Mouse (Mus musculus) hindbrain, embryonic 16.5 days (tissue): ENCODE results near the gene Zc3h12c. TPM values are rescaled to one million over a fixed set of nuclear protein-coding genes. Genes with fewer than 3 reads are reported as not detected.

Experiments used
- ATAC-seq: fragments of 200-750 bp; cut with Nextera tagmentation; 2 replicates; pipeline ENCODE4 v1.8.0; 2017; ENCODE audit warnings: moderate TSS enrichment, moderate library complexity
- H3K27ac ChIP-seq: fragments of 300-500 bp; sonication (generic); 2 replicates; pipeline ENCODE4 v1.5.1; 2014; ENCODE audit warnings: low read depth, mild to moderate bottlenecking, control low read depth, low read length, moderate library complexity
- H3K27me3 ChIP-seq: fragments of 300-500 bp; sonication (generic); replicated peaks from 2 replicates; pipeline ENCODE4 v1.6.1; 2014; ENCODE audit warnings: low read length; ENCODE audit not compliant: control insufficient read depth, insufficient read depth
- H3K36me3 ChIP-seq: fragments of 300-500 bp; sonication (generic); 2 replicates; pipeline ENCODE4 v1.6.1; 2014; ENCODE audit warnings: mild to moderate bottlenecking, low read length, moderate library complexity, mixed read lengths; ENCODE audit not compliant: control insufficient read depth, insufficient read depth
- H3K4me1 ChIP-seq: fragments of 300-500 bp; sonication (generic); 2 replicates; pipeline ENCODE4 v1.6.1; 2014; ENCODE audit warnings: low read depth, low read length; ENCODE audit not compliant: control insufficient read depth, insufficient read depth
- H3K4me2 ChIP-seq: fragments of 300-500 bp; sonication (generic); 2 replicates; pipeline ENCODE4 v1.6.1; 2014; ENCODE audit warnings: mild to moderate bottlenecking, low read length, control low read depth, moderate library complexity
- H3K4me3 ChIP-seq: fragments of 300-500 bp; sonication (generic); 2 replicates; pipeline ENCODE4 v1.5.1; 2014; ENCODE audit warnings: mild to moderate bottlenecking, low read length, control low read depth, moderate library complexity
- H3K9ac ChIP-seq: fragments of 300-500 bp; sonication (generic); 2 replicates; pipeline ENCODE4 v1.6.1; 2014; ENCODE audit warnings: low read depth, mild to moderate bottlenecking, control low read depth, low read length, moderate library complexity
- H3K9me3 ChIP-seq: fragments of 300-500 bp; sonication (generic); 2 replicates; pipeline ENCODE4 v1.6.1; 2014; ENCODE audit warnings: mild to moderate bottlenecking, low read length, moderate library complexity; ENCODE audit not compliant: control insufficient read depth
- WGBS: fragments of 180-500 bp; shearing (Covaris S2); extraction: QIAGEN DNeasy Blood & Tissue Kit; methylation state at CpG from one replicate; pipeline ENCODE4 v1.1.7; 2014; 5-methylcytosine and 5-hydroxymethylcytosine counted together
- polyA plus RNA-seq: library from polyadenylated mRNA; unstranded; fragments of >200 nt; fragmentation: Nextera tagmentation; extraction: Ambion mirVana; gene quantifications from 2 replicates; pipeline ENCODE4 v1.2.1, GENCODE M21; 2015

Gene Zc3h12c
- polyA plus RNA-seq, 1 experiment from 2014 or later: 3.0 TPM

DNA sequence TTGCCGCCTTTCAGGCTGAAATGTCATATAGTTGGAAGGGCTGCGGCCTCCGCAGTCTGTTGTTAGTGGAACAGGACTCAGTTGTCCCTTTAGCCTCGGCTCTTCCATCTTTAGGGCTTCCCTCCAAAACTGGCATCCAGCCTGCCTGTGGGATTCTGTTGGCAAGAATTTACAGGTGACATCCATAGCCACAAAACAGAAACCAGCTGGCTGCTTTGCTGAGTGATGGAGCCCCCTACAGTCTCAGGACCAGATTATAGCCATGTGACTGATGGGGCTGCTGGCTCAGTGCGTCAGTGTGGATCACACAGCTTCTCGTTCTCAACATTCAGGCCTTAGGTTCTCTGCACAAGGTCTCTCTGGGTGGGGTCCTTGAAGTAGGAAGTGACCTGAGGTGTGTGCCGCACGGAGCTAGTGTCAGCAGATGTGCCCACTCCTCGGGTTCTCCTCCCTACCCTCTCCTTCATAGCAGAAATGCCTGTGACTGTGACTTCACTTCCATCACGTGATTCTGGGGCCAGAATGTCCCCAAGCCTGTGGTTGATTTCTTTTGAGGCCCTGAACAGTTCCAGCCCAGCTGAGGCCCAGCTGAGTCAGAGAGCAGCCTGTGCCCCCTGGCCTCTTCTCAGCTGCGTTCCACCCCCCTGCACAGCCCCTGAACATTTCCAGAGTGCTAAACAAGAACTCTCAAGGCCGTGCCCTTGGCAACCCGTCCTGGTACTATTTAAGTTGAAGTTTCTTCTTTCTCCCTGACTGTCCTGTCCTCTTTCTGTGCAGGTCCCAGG is 66.1 kb downstream of the Zc3h12c start:
- ATAC-seq: peak; percentile 47
- no peak overlapping the region for H3K4me2 ChIP-seq
- no peaks in the 10 kb centered on the region; the same call in 1 of the 2 replicates for H3K4me1 ChIP-seq
- H3K9me3 ChIP-seq: no peaks in the 10 kb centered on the region
- WGBS: 58% methylated on average over 13 of the region's 13 CpGs
- H3K9ac ChIP-seq: no peak overlapping the region
- H3K27me3 ChIP-seq: no peaks in the 10 kb centered on the region
- no peak overlapping the region for H3K4me3 ChIP-seq
- no peaks in the 10 kb centered on the region for H3K36me3 ChIP-seq
- no peak overlapping the region for H3K27ac ChIP-seq

DNA sequence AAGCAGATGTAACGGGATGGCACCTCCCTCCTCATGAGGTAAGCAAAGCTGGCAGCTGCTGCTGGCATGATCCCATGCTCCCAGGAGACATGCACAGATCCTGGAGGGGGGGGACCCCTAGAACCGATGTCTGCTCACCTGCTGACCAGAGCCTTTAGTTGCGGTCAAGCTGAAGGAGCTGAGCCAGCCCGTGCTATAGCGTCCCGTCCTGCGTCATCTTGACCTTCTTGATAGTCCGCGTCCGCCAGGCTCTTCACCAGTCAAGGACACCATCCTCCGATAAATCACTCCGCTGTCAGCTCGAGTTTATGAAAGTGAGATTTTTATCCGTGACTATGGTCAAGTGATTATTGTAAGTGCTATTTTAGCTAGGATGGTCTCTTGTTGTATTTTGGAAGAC is 67.9 kb downstream of the Zc3h12c start:
- ATAC-seq: no peak
- WGBS: 85% methylated on average over 14 of the region's 14 CpGs
- Histone ChIP-seq H3K4me2 (no peak overlapping the region), H3K4me3 (no peak overlapping the region), H3K9ac (no peak overlapping the region), H3K27me3 (no peaks in the 10 kb centered on the region), H3K9me3 (no peaks in the 10 kb centered on the region), H3K36me3 (no peaks in the 10 kb centered on the region), H3K4me1 (no peaks in the 10 kb centered on the region; the same call in 1 of the 2 replicates), H3K27ac (no peak overlapping the region)

DNA sequence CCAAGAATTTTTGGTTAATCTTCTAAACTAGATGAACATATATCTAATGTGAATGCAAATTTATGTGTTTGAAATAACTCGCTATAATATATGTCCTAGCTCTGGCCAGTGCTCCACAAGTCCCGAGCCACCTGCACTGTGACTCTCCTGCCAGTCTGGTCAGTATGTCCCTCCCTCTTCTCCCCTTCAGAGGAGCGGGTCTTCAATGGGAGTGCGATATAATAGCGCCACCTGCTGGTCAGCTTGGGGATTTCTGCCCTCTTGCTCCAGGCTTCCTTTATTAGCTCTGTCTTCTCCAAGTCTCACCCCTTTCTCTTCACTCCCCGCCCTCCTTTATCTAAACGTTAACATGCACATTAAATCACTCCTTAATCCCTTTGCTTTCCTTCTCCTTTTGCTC is 69.8 kb downstream of the Zc3h12c start:
- peak; percentile 69 for ATAC-seq
- H3K27me3 ChIP-seq: no peaks in the 10 kb centered on the region
- WGBS: 2% methylated on average over 7 of the region's 7 CpGs

DNA sequence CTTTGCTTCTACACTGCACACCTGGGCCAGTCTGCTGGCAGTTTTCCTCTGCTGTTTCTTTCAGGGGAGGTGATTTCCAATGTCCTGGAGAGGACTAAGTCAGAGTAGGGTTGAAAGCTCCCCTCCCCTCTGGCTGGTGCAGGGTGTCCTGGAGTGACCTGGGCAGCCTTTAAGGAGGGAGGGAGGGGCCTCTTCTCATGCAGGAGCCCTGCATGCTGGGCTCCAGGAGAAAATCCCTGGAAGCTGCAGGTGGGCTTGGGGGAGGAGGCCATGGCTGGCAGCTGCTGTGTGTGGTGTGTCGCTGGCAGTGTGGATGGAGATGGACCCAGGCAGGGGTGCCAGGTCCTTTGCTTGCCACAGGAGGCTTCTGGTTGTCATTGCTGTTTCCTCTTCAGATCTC is 71.0 kb downstream of the Zc3h12c start:
- Histone ChIP-seq H3K9me3 (no peaks in the 10 kb centered on the region), H3K4me3 (no peak overlapping the region), H3K4me2 (no peak overlapping the region), H3K9ac (no peak overlapping the region), H3K36me3 (no peaks in the 10 kb centered on the region), H3K27me3 (no peaks in the 10 kb centered on the region), H3K4me1 (no peaks in the 10 kb centered on the region; the same call in 1 of the 2 replicates), H3K27ac (no peak overlapping the region)
- ATAC-seq: no peak
- WGBS: 17% methylated on average over 1 of the region's 1 CpGs

More for the DNA sequence above, 69.8 kb downstream of the Zc3h12c start:
- Histone ChIP-seq H3K4me1 (no peaks in the 10 kb centered on the region; the same call in 1 of the 2 replicates), H3K9ac (no peak overlapping the region), H3K4me3 (no peak overlapping the region), H3K9me3 (no peaks in the 10 kb centered on the region), H3K27ac (no peak overlapping the region), H3K36me3 (no peaks in the 10 kb centered on the region), H3K4me2 (no peak overlapping the region)

DNA sequence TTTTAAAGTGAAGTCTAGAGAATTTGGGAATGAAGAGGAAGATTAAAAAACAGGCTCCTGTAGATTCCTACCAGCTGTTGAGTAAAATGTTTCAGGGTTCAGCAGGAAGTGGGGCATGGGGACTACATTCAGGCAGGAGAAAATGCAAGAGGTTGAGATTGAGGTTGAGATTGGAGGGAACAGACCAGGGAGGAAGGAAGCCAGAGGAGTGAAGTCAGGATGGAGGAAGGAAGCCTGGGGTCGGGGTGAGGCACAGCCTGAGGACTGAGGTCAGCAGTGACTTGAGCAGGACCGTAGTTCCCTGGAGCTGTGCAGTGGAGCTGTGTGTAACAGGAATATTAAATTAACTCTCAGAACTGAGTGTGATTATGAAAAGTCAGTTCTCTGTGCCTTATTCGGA is 72.7 kb downstream of the Zc3h12c start:
- no peak overlapping the region for H3K4me2 ChIP-seq
- no peaks in the 10 kb centered on the region for H3K9me3 ChIP-seq
- H3K36me3 ChIP-seq: no peaks in the 10 kb centered on the region
- no peak overlapping the region for H3K27ac ChIP-seq
- no peak overlapping the region for H3K4me3 ChIP-seq
- no peak overlapping the region for H3K9ac ChIP-seq
- H3K27me3 ChIP-seq: no peaks in the 10 kb centered on the region
- no peak for ATAC-seq
- H3K4me1 ChIP-seq: no peaks in the 10 kb centered on the region
- 69% methylated on average over 3 of the region's 3 CpGs for WGBS

DNA sequence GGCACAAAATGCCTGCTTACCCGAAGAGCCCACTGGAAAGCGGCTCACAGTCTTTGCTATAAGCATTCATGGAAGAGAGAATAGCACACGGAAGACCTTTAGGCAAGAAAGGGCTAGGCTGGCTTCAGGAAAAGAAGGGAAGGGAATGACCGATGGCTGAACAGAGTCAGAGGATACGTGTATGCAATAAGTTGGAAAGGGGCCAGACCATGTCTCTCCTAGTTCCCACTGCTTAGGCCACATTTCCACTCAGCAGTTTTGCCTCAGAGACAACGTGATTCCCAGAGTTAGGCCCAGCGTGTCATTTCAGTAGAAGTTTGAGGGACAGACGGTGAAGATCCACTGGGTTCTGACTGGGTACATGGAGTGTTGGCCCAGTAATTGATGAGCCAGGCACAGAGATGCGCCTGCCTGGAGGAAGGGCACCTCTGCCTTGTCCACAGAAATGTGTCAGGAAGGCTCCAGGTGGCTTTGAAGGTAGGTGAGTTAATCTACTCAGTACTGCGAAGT is 73.8 kb downstream of the Zc3h12c start:
- H3K27me3 ChIP-seq: no peaks in the 10 kb centered on the region
- no peak overlapping the region for H3K4me2 ChIP-seq
- no peaks in the 10 kb centered on the region for H3K36me3 ChIP-seq
- H3K9ac ChIP-seq: no peak overlapping the region
- no peak for ATAC-seq
- H3K4me1 ChIP-seq: no peaks in the 10 kb centered on the region
- H3K9me3 ChIP-seq: no peaks in the 10 kb centered on the region
- WGBS: 87% methylated on average over 10 of the region's 10 CpGs
- H3K4me3 ChIP-seq: no peak overlapping the region
- no peak overlapping the region for H3K27ac ChIP-seq

DNA sequence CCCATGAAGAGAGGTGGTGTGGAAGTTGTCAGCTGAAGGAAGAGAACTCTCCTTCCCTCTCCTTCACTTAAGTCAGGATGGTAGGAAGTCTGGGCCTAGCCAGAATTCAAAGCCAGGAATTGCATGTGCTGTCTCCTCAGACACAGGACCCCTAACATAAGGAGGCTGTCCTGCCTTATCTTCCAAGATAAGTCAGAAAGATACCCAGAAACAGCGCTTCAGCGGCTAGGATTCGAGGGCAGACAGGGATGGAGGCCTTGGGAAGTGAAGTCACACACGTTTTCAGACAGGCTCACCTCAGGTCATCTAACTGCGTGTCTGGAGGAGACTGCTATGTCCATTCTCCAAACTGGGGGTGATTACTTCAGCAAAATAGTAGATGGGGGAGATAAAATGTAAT is 74.4 kb downstream of the Zc3h12c start:
- no peaks in the 10 kb centered on the region for H3K27me3 ChIP-seq
- H3K9ac ChIP-seq: no peak overlapping the region
- H3K36me3 ChIP-seq: no peaks in the 10 kb centered on the region
- ATAC-seq: no peak
- no peaks in the 10 kb centered on the region for H3K9me3 ChIP-seq
- no peaks in the 10 kb centered on the region for H3K4me1 ChIP-seq
- H3K4me3 ChIP-seq: no peak overlapping the region
- no peak overlapping the region for H3K4me2 ChIP-seq
- no peak overlapping the region for H3K27ac ChIP-seq
- WGBS: 87% methylated on average over 5 of the region's 5 CpGs

DNA sequence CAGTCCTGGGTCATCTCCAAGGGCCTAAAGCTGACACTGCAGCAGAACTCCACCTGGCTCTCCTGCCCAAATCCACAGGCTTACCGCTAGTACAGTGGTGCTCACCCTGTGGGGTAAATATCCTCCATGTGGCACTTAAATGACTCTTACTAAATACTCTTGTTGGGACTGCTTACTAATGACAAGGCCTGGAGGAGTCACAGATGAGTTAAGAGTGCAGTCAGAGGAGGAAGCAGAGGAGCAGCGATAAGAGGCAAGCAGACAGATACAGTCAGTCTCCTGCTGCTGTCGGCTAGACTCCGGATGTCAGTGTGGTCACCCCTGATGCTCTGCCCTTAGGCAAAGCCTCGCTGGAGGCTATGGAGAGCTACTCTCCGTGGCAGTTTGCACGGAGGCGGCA is 75.3 kb downstream of the Zc3h12c start:
- ATAC-seq: no peak
- Histone ChIP-seq H3K36me3 (peaks cover 3% of the 10 kb centered on the region; the same call in 1 of the 2 replicates), H3K4me3 (no peak overlapping the region), H3K4me2 (no peak overlapping the region), H3K27ac (no peak overlapping the region), H3K9ac (no peak overlapping the region), H3K4me1 (no peaks in the 10 kb centered on the region), H3K9me3 (no peaks in the 10 kb centered on the region), H3K27me3 (no peaks in the 10 kb centered on the region)
- WGBS: 64% methylated on average over 8 of the region's 8 CpGs

DNA sequence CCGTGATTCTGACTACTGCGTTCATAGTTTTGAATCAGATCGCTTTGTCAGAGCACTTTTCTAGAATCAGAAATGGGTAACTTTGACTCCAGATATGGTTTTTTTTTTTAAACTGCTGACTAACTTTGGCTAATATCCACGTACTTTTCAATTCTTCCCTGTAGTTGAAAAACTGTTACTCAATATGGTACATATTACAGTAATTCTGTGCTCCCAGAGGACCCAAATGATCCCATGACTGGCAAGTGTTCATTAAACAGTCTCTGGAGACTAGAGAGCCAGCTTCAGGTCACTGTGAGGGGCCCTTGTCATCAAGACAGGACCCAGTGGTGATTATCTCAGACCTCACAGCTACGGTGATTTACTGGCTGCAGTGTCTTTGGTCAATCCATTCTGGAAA is 76.1 kb downstream of the Zc3h12c start:
- Histone ChIP-seq H3K4me1 (no peaks in the 10 kb centered on the region), H3K9ac (no peak overlapping the region), H3K36me3 (peaks cover 3% of the 10 kb centered on the region; the same call in 1 of the 2 replicates), H3K9me3 (no peaks in the 10 kb centered on the region), H3K27me3 (no peaks in the 10 kb centered on the region), H3K4me2 (no peak overlapping the region), H3K27ac (no peak overlapping the region), H3K4me3 (no peak overlapping the region)
- WGBS: 91% methylated on average over 5 of the region's 5 CpGs
- no peak for ATAC-seq
